Mouse (Mus musculus): ENCODE measurements around the gene Gm28041. TPM values are rescaled to one million over a fixed set of nuclear protein-coding genes. Genes with fewer than 3 reads are reported as not detected.

Gm28041 gene
- total and polyA plus RNA-seq, 3 experiments, result 0.18 to 0.23 TPM; not detected in 1

GRCm38 (mm10) chr13:67305822-67306672 lies 69.5 kb downstream of the Gm28041 start, which contains the start of gene Zfp457 (continued):
- TF ChIP-seq ZC3H11A (IDR thresholded peaks at IDR 0.05; ENCODE audit: low read depth, low read length) (no peak), E2F4 (IDR thresholded peaks at IDR 0.05; ENCODE audit: borderline replicate concordance, low read depth, low read length) (no peak), POLR2AphosphoS2 (IDR thresholded peaks at IDR 0.05; ENCODE audit: low read length) (peak; percentile 97), GATA1 (IDR thresholded peaks at IDR 0.05; ENCODE audit: low read depth, low read length) (peak; percentile 16; the same call in 1 of the 2 replicates)

Other genes with a start within 250 kb of the Gm28041 start
- gene Rsl1, start 202.6 kb downstream of the Gm28041 start, total RNA-seq (2012; rRNA removed), result 0.12 TPM in 1 of 2 replicates, not detected in the other
- not detected for gene Rsl1, start 202.6 kb downstream of the Gm28041 start, polyA plus RNA-seq (2012; ENCODE audit: insufficient read depth in 1 of 2, insufficient read length in 2 of 2, low read depth in 1 of 2, low replicate concordance in 2 of 2, missing spikeins in 1 of 2)
- gene Zfp455, start 181.2 kb downstream of the Gm28041 start, total RNA-seq (2012; rRNA removed), result 0.29 and 0.46 TPM in 2 replicates
- under 1 TPM in 1 of 2 experiments, not detected in 1; 0.38 TPM for gene Zfp455, start 181.2 kb downstream of the Gm28041 start, polyA plus RNA-seq (2012; ENCODE audit: insufficient read depth in 1 of 2, insufficient read length in 2 of 2, low read depth in 1 of 2, low replicate concordance in 2 of 2, missing spikeins in 1 of 2)
- 1.4 and 1.6 TPM in 2 replicates for gene Zfp458, start 97.3 kb downstream of the Gm28041 start, total RNA-seq (2012; rRNA removed)
- 1 to 10 TPM in 1 of 2 experiments, not detected in 1; 1.3 TPM for gene Zfp458, start 97.3 kb downstream of the Gm28041 start, polyA plus RNA-seq (2012; ENCODE audit: insufficient read depth in 1 of 2, insufficient read length in 2 of 2, low read depth in 1 of 2, low replicate concordance in 2 of 2, missing spikeins in 1 of 2)
- gene Zfp457, start 69.2 kb downstream of the Gm28041 start, total RNA-seq (2012; rRNA removed), result 1.1 and 1.7 TPM in 2 replicates
- 1 to 10 TPM in 1 of 2 experiments, not detected in 1; 1.4 TPM for gene Zfp457, start 69.2 kb downstream of the Gm28041 start, polyA plus RNA-seq (2012; ENCODE audit: insufficient read depth in 1 of 2, insufficient read length in 2 of 2, low read depth in 1 of 2, low replicate concordance in 2 of 2, missing spikeins in 1 of 2)
- gene Zfp595, start 43.2 kb downstream of the Gm28041 start, total RNA-seq (2012; rRNA removed), result 3.2 and 3.9 TPM in 2 replicates
- 1 to 10 TPM in 1 of 2 experiments, not detected in 1; 2.6 TPM for gene Zfp595, start 43.2 kb downstream of the Gm28041 start, polyA plus RNA-seq (2012; ENCODE audit: insufficient read depth in 1 of 2, insufficient read length in 2 of 2, low read depth in 1 of 2, low replicate concordance in 2 of 2, missing spikeins in 1 of 2)
- 2.5 and 3.6 TPM in 2 replicates for gene Gm28044, start 15.2 kb downstream of the Gm28041 start, total RNA-seq (2012; rRNA removed)
- gene Gm28044, start 15.2 kb downstream of the Gm28041 start, polyA plus RNA-seq (2012; ENCODE audit: insufficient read depth in 1 of 2, insufficient read length in 2 of 2, low read depth in 1 of 2, low replicate concordance in 2 of 2, missing spikeins in 1 of 2), result 1 to 10 TPM in 1 of 2 experiments, not detected in 1; 1.1 TPM
- 0.75 and 0.81 TPM in 2 replicates for gene Zfp953, start 15.1 kb downstream of the Gm28041 start, total RNA-seq (2012; rRNA removed)
- under 1 TPM in 1 of 2 experiments, not detected in 1; 0.84 TPM for gene Zfp953, start 15.1 kb downstream of the Gm28041 start, polyA plus RNA-seq (2012; ENCODE audit: insufficient read depth in 1 of 2, insufficient read length in 2 of 2, low read depth in 1 of 2, low replicate concordance in 2 of 2, missing spikeins in 1 of 2)
- gene Zfp456, start 77 bp upstream of the Gm28041 start, total RNA-seq (2012; rRNA removed), result 0.26 and 0.35 TPM in 2 replicates
- under 1 TPM in 1 of 2 experiments, not detected in 1; 0.43 TPM for gene Zfp456, start 77 bp upstream of the Gm28041 start, polyA plus RNA-seq (2012; ENCODE audit: insufficient read depth in 1 of 2, insufficient read length in 2 of 2, low read depth in 1 of 2, low replicate concordance in 2 of 2, missing spikeins in 1 of 2)
- 1.0 and 1.1 TPM in 2 replicates for gene Zfp429, start 24.1 kb upstream of the Gm28041 start, total RNA-seq (2012; rRNA removed)
- under 1 TPM in 1 of 2 experiments, not detected in 1; 0.67 TPM for gene Zfp429, start 24.1 kb upstream of the Gm28041 start, polyA plus RNA-seq (2012; ENCODE audit: insufficient read depth in 1 of 2, insufficient read length in 2 of 2, low read depth in 1 of 2, low replicate concordance in 2 of 2, missing spikeins in 1 of 2)
- not detected in 2 replicates for gene Zfp459, start 45.7 kb upstream of the Gm28041 start, total RNA-seq (2012; rRNA removed)
- not detected for gene Zfp459, start 45.7 kb upstream of the Gm28041 start, polyA plus RNA-seq (2012; ENCODE audit: insufficient read depth in 1 of 2, insufficient read length in 2 of 2, low read depth in 1 of 2, low replicate concordance in 2 of 2, missing spikeins in 1 of 2)
- gene Zfp874a, start 75.9 kb upstream of the Gm28041 start, total RNA-seq (2012; rRNA removed), result 4.8 and 6.1 TPM in 2 replicates
- 1 to 10 TPM in 1 of 2 experiments, not detected in 1; 4.1 TPM for gene Zfp874a, start 75.9 kb upstream of the Gm28041 start, polyA plus RNA-seq (2012; ENCODE audit: insufficient read depth in 1 of 2, insufficient read length in 2 of 2, low read depth in 1 of 2, low replicate concordance in 2 of 2, missing spikeins in 1 of 2)
- gene Zfp874b, start 108.5 kb upstream of the Gm28041 start, total RNA-seq (2012; rRNA removed), result 4.4 and 4.9 TPM in 2 replicates
- gene Zfp874b, start 108.5 kb upstream of the Gm28041 start, polyA plus RNA-seq (2012; ENCODE audit: insufficient read depth in 1 of 2, insufficient read length in 2 of 2, low read depth in 1 of 2, low replicate concordance in 2 of 2, missing spikeins in 1 of 2), result 1 to 10 TPM in 1 of 2 experiments, not detected in 1; 3.5 TPM
- gene Zfp58, start 124.8 kb upstream of the Gm28041 start, total RNA-seq (2012; rRNA removed), result 3.5 and 4.8 TPM in 2 replicates
- gene Zfp58, start 124.8 kb upstream of the Gm28041 start, polyA plus RNA-seq (2012; ENCODE audit: insufficient read depth in 1 of 2, insufficient read length in 2 of 2, low read depth in 1 of 2, low replicate concordance in 2 of 2, missing spikeins in 1 of 2), result 1 to 10 TPM in 1 of 2 experiments, not detected in 1; 3.2 TPM
- not detected in 2 replicates for gene Gm26965, start 150.4 kb upstream of the Gm28041 start, total RNA-seq (2012; rRNA removed)
- gene Gm26965, start 150.4 kb upstream of the Gm28041 start, polyA plus RNA-seq (2012; ENCODE audit: insufficient read depth in 1 of 2, insufficient read length in 2 of 2, low read depth in 1 of 2, low replicate concordance in 2 of 2, missing spikeins in 1 of 2), result not detected
- gene Zfp87, start 150.4 kb upstream of the Gm28041 start, total RNA-seq (2012; rRNA removed), result 17.8 and 28.4 TPM in 2 replicates
- gene Zfp87, start 150.4 kb upstream of the Gm28041 start, polyA plus RNA-seq (2012; ENCODE audit: insufficient read depth in 1 of 2, insufficient read length in 2 of 2, low read depth in 1 of 2, low replicate concordance in 2 of 2, missing spikeins in 1 of 2), result 10 to 100 TPM in 1 of 2 experiments, not detected in 1; 11.7 TPM
- 4.3 and 4.9 TPM in 2 replicates for gene Zfp748, start 178.1 kb upstream of the Gm28041 start, total RNA-seq (2012; rRNA removed)
- 1 to 10 TPM in 1 of 2 experiments, not detected in 1; 4.0 TPM for gene Zfp748, start 178.1 kb upstream of the Gm28041 start, polyA plus RNA-seq (2012; ENCODE audit: insufficient read depth in 1 of 2, insufficient read length in 2 of 2, low read depth in 1 of 2, low replicate concordance in 2 of 2, missing spikeins in 1 of 2)
- gene Zfp729b, start 234.0 kb upstream of the Gm28041 start, total RNA-seq (2012; rRNA removed), result 6.0 and 7.0 TPM in 2 replicates
- 1 to 10 TPM in 1 of 2 experiments, not detected in 1; 5.0 TPM for gene Zfp729b, start 234.0 kb upstream of the Gm28041 start, polyA plus RNA-seq (2012; ENCODE audit: insufficient read depth in 1 of 2, insufficient read length in 2 of 2, low read depth in 1 of 2, low replicate concordance in 2 of 2, missing spikeins in 1 of 2)